Mouse (Mus musculus) gastrocnemius, postnatal 14 days (tissue): ENCODE measurements around the gene Ank3. TPM values are rescaled to one million over a fixed set of nuclear protein-coding genes. Genes with fewer than 3 reads are reported as not detected.

Source experiments
- DNase-seq: peaks from one replicate; pipeline ENCODE4 v3.0.0; 2021; ENCODE audit warnings: mixed read lengths
- intact Hi-C: fragments of 180-260 bp; cut with DNase I; formaldehyde crosslinking; loops from one replicate; pipeline ENCODE4 v1.15.1; 2025; ENCODE audit warnings: low total_unique reads
- total RNA-seq, 2 experiments: library from RNA; stranded (reverse); gene quantifications; 2 replicates each; pipeline ENCODE4 v1.2.3; 2021

Gene Ank3
- total RNA-seq, 2 experiments from 2014 or later, result 78.4 to 112 TPM

DNA sequence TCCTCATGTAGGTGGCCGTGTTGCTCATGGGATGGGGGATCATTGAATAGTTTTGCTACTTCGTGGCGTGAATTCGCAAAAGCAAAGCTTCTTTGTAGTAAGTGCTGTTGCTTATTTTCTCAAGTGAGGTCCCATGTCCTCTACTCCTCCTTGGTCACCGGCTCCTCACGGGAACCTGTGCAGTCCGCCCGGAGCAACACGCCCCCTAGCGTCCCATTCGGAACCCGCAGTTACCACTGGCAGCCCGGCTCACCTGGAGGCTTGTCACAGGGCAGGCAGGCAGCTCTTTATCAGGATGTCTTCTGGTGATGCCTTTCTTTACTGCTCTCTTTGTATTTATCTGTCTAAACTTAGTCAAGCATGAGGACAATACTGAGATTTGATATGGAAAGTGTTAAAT lies 157.7 kb downstream of the Ank3 start:
- intact Hi-C loops, result no loop called here
- DNase-seq, result peak; percentile 54

DNA sequence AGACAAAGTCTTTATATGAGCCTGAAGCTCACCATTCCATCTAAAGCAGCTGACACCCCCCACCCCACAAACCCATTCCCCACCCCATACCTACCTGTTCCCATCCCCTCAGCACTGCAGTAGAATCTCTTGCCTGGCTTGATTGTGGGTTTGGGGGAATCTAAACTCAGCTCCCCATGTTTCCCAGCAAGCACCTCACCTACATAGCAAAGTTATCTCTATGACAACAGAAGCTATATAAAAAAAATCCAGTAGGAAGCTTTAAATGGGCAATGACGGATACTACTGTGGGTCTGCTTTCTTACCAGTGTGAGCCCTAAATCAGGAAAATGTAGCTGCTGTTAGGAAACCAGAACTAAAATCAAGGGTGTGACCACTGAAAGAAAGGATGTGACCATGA lies 161.7 kb downstream of the Ank3 start:
- intact Hi-C loops, result no loop called here
- DNase-seq, result no peak

DNA sequence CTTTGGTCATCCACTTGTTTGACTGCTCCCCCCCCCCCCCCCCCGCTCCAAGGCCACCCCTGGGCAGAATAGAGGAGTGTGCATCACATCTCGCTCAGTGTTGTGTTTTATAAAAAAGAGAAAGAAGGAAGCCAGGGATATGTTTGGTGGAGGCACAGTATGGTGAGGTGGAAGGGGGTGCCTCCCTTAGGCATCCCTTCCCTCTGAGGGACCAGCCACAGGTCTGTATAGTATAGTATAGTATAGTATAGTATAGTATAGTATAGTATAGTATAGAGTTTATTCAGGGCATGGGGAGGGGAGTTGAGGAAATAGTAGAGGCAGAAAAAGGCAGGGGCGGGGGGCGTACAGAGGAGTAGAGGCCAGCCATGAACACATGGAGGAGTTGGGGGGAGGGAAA lies 164.4 kb downstream of the Ank3 start:
- DNase-seq, result no peak
- intact Hi-C loops, result no loop called here

DNA sequence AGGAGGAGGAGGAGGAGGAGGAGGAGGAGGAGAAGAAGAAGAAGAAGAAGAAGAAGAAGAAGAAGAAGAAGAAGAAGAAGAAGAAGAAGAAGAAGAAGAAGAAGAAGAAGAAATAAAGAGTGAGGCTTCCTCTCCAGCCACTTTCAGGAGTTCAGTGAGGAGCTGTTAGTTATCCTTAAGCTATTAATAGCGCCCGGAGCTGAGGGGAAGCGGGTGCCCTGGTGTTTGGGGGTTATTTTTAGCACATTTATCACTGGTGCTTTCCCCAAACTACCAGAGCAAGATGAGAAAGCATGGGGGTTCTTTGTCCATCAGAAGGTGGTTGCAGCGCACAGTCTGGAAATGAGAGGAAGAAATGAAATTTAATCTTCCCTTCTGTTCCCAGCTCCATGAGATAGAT lies 166.5 kb downstream of the Ank3 start:
- intact Hi-C loops, result no loop called here
- DNase-seq, result no peak

DNA sequence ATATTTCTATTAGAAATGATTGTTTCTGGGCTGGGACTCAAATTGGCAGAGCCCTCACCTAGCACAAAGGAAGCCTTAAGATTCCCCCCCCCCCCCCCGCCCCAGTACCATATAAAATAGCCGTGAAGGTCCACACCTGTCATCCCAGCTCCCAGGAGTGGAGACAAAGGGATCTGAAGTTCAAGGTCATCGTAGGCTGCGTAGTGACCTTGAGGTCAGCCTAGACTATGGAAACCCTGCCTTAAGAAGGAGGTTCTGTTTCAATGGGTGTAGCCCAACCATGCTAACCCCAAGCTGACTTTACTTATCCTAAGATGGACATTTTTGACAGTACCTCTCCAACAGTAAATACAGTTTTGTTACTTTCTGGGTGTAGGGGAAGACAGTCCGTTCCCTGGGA lies 170.4 kb downstream of the Ank3 start:
- intact Hi-C loops, result no loop called here
- no peak for DNase-seq

DNA sequence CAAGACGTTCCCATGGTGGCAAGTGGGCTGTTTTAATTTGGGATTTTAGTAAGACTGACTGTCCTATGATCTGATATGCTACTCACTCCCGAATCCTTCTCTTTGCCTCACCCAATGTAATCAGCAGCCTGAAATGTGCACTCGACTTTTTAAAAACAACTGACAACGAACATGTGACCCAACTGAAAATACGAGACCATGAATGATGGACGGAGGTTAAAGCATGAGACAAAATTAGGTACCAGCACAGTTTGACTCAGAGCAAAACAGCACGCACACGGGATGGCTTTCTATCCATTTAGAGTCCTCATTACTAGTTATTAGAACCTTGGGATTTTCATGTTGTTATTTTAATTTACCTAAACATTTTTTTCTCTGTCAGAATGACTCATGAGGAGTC lies 171.2 kb downstream of the Ank3 start:
- DNase-seq, result no peak
- intact Hi-C loops, result no loop called here

DNA sequence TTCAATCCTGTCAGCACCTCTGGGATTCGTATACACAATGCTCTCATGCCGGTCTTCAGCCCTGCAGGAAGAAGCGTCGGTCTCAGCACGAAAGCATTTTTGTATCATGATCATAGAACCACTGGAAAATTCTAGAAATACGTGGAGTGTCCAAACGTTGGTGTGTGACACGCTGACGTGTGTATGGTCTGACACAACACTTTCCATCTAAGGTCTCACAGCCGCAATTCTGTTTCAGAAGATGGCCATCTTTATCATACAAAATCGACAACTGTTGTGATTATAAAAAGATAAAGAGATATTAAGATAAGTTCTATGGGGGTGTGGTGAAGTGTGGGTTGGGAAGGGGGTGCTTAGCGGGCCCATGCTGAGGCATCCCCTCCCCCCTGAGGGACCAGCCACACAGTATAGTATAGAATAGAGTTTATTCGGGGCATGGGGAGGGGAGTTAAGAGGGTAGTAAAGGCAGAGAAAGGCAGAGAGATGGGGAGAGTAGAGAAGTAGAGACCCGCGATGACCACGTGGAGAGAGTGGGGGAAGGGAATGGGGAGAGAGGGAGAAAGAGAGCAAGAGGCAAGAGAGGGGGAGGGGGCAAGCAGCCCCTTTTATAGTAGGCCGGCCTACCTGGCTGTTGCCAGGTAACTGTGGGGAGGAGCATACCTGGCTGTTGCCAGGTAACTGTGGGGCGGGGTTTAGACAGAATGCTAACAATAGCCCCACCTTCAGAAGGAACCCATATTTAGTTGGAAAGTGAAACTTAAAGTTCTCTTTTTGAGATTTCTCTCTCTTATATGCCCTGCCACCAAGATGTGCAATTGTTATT lies 172.1 kb downstream of the Ank3 start:
- intact Hi-C loops, result no loop called here
- no peak for DNase-seq

DNA sequence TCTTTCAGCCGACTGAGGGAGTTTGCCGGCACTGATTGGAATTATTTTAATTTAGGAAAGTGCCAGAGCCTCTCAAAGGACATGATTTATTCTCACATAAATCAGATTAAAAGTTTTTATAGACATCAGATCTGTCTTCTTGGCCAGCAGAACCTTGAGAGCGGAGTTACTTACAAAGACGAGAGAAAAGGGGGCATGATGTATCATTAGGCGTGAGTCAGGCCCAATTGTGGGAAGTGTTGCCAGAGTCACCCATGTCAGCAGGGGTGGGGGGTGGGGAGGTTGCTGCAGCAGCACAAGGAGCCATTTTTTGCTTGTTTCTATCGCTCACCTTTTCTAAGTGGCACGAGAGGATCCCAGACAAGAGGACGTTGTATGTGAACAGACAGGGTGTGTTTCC lies 172.8 kb downstream of the Ank3 start:
- no peak for DNase-seq
- intact Hi-C loops, result no loop called here

DNA sequence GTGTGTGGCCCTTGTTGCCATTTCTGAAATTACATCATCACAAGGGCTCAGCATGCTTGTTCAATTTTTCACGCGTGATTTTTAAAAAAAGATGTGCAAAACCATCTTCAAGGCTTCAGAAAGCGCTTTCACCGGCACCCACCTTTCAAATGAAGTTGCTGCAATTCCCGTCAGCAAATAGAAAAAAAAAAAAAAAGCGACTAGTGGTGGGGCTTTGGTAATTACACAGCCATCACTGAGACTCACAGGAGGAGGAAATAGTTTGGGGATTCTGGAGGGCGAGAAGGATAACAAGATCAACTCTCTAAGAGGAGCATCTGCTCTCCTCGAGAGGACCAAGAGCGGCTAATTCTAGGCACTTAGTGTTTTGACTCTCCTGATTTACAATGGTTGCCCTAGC lies 173.4 kb downstream of the Ank3 start:
- no peak for DNase-seq
- intact Hi-C loops, result no loop called here

DNA sequence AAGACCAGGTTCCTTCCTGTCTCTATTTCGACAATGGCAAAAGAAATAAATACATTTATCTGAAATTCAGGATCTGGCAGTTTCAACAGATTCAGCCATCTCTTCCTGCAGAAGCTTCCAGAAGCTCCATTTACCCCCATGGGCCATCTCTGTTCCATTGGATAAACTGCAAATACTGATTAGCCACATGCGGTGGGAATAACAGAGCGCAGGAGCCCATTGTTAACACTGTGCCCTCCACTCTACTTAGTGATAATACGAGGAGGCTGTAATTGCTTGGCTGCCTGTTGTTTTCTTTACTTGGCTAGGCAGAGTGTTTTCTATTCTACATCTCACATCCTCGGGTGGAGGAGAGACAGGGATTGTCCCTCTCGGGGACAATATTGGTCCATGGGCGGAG lies 174.5 kb downstream of the Ank3 start:
- intact Hi-C loops, result no loop called here

DNA sequence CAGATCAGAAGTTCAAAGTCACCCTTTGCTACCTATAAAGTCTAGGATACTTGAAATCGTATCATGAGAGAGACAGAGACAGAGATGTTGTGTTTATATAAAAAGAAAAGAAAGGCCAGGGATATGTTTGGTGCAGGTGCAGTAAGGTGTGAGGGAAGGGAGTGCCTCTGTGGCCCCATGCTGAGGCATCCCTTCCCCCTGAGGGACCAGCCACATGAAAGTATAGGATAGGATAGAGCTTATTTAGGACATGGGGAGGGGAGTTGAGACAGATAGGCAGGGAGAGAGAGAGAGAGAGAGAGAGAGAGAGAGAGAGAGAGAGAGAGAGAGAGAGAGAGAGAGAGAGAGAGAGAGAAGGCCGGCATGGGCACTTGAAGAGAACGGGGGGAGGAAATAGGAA lies 175.2 kb downstream of the Ank3 start:
- intact Hi-C loops, result no loop called here
- DNase-seq, result no peak

More for the DNA sequence above, 174.5 kb downstream of the Ank3 start:
- no peak for DNase-seq

DNA sequence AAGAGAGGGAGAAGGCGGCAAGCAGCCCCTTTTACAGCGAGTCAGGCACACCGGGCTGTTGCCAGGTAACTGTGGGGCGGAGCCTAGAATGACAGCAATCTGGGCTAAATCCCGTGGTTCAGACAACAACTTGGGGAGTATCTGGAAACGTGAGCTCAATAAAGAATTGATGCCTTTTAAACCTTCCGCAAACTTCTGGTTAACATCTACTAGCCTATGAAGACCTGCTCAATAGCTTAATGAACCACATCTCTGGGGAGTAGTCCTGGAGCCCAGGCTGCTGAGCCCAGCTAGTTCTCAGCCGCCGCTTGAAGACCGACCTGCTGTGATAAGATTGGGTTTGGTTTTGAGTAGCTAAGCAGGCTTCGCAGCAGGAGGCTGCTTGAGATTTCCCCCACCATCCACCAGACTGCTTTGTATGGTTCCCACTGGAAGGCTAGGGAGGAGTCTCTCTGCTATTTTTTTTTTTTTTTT lies 175.7 kb downstream of the Ank3 start:
- intact Hi-C loops, result no loop called here
- no peak for DNase-seq

DNA sequence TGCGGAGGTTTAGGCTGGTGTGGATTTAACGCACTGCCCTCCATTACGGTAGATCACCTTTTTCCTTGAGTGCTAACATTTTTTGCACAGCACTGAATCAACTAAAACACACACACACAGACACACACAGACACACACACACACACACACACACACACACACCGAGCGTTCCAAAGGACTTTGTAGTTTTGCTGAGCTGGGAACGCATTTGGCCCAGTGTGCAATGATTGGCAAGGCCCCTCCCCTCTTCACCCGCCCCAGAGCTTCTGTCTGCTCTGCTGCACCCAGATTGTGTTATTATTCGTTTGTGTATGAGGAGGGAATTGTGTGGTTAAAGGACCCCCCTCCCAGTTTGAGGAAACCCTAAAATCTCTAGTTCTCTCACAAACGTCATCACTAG lies 176.3 kb downstream of the Ank3 start:
- intact Hi-C loops, result no loop called here
- no peak for DNase-seq

DNA sequence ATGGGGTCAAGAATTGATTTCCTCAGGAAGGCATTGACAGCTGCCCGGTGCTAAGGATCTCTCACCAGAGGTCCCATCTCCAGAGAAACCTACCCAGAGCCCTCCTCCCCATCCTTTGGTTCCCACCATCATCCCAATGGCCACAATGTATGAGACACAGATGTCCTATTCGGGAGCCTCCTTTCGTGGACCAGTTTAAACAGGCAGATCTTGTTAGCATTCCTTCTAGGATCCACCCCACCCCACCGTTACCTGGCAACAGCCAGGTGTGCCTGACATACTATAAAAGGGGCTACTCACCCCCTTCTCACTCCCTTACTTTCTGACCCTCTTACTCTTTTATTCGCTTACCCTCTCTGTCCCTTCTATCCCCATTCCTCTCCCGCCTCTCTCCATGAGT lies 176.9 kb downstream of the Ank3 start:
- intact Hi-C loops, result no loop called here
- no peak for DNase-seq

DNA sequence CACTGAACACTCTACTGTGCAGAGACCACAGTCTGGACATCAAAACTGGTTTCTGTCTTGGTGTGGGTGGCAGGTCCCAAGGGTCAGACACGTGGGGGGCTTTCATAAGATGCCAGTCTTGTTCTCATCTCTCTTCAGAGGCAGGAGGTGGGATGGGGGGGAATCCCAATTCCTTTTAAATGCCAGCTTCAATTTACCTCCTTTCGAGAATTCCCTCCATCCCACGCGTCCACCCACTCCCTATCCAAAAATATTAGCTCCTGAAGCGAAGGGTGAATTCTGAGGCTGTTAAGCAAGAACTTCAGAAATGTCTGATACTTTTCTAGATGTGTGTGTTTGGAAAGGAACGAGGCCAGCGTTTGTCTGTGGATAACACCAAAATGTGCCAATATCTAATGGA lies 177.7 kb downstream of the Ank3 start:
- intact Hi-C loops, result no loop called here
- DNase-seq, result no peak

DNA sequence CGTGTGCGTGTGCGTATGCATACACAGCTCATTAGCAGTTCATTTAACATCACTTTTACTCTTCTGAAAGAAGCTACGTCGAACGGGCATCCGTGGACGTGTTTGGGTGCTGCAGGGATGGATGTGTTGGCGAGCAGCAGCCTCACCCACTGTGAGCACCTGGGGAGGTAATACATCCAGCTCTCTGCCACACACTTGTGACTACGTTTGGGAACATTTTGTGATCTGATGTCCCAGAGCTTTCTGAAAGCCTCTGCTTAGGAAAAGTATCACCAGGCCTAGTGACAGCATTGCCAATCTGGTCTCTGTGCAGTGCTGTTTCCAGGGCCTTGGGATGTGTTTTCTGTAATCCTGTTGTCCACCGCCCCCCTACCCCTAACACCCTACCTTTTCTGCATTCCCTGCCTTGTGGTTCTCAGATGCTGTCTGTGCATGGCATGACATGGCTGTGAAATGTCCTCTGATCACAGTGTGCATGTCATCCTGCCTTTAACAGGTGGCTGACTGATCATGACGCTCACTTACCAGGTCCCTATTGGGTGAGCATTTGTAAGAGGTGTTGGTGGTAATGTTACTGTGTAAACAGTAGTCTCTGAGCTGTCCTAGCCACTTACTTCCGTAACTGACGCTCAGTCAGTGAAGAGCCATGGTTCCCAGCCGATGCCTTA lies 178.6 kb downstream of the Ank3 start:
- DNase-seq, result no peak
- intact Hi-C loops, result no loop called here

DNA sequence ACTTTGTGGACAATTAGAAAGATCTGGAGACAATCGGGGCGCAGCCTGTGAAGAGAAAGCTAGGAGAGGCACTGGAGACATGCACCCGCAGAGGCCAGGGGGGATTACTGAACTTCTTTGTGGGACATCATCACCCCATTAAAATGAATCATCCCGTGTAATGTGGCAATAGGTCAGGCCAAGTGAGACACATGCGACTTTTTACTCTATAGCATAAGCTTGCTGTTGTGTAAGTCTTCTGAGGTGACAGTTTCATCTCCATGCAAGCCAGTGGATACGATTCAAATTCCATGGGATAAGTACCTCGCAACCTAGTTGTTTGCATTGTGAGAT lies 179.1 kb downstream of the Ank3 start:
- DNase-seq, result no peak
- intact Hi-C loops, result no loop called here

DNA sequence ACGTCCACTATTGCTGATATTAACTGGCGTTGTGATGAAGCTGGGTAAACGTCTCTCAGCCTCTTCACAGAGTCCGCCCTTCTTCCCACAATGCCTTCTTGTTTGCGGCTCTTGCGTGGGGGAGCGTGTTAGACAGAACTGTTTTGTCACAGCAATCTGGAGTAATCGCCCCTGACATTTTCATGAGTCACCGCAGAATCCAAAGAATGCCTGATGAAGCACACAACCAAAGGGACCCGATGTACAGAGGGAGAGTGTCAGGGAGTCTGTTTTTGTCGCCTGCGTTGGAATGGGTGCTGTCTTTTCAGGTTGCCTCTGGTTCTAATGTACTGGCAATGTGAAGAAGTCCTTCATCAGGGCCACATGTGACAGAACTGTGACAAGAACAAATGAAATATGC lies 181.0 kb downstream of the Ank3 start:
- intact Hi-C loops, result no loop called here
- no peak for DNase-seq

DNA sequence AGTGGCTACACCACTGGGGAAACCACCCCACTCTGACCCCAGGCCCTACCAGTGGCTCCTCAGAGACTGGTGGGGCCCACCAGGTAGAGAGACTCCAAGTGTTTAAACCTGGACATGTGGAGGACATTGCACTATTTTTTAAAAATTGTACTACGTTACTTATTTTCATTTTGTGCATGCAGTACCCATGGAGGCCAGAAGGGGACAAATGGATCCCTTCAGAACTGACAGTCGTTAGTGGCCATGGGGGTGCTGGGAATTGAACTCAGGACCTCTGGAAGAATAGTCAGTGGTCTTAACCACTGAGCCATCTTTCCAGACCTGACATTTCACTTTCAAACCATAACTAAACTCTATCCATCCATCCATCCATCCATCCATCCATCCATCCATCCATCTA lies 183.0 kb downstream of the Ank3 start:
- intact Hi-C loops, result no loop called here
- DNase-seq, result no peak

DNA sequence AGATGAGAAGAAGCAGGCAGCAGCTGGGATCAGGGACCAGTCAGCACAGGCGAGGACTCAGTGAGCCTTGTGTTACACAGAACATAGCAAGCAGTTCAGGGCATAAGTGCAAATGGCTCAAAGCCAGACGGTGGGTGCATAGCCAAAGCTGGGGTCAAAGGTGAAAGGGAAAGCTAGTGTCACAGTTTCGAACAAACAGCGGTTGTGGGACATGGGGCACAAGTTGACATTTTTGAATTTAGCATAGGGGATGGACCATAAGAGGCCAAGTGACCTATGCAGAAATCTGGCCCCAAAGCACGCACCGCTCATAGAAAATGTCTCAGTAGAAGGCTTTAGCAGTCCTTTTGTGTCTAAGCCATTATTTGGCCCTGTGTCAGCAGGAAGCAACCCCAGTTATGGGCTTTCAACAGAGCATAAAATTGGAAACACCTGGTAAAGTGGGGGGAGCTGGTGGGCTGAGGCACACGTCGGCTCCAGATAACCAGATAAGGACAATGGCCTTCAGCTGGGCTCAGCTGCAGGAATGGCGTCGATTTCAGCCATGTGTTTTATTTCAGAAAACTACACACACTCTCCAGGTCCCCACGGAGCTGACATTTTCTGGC lies 185.4 kb downstream of the Ank3 start:
- intact Hi-C loops, result no loop called here
- DNase-seq, result no peak

DNA sequence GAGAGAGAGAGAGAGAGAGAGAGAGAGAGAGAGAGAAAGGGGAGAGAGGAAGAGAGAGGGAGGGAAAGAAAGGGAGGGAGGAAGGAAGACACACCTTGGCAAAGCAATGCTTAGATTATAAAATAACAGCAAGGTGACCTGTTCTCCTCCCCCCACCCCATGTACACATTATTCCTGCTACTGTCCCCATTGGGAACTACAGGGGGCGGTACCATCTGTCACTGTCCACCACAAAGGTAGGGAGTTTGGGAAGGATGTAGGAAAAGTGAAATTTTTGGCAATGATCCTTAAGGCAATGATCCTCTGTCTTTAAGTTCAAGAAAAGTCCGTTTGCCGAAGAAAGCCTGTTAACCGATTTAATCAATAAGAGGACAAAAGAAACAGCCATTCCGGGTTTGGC lies 186.0 kb downstream of the Ank3 start:
- intact Hi-C loops, result no loop called here
- DNase-seq, result no peak
